Mouse (Mus musculus) gastrocnemius, postnatal 4 days (tissue): ENCODE measurements around the gene Dnm2. TPM values are rescaled to one million over a fixed set of nuclear protein-coding genes. Genes with fewer than 3 reads are reported as not detected.
A peak's percentile ranks its signal among the peaks of the same experiment; 100 is the strongest.

Experiments used
- DNase-seq, 2 experiments: peaks; one replicate each; pipeline ENCODE4 v3.0.0; 2021 to 2022; ENCODE audit warnings: low spot score in 2 of 2, mixed read lengths in 2 of 2
- total RNA-seq, 2 experiments: library from RNA; stranded (reverse); gene quantifications; 2 replicates each; pipeline ENCODE4 v1.2.3; 2021

Dnm2 gene
- total RNA-seq, 2 experiments from 2014 or later: 75.0 to 86.0 TPM

GRCm38 (mm10) chr9:21427773-21428172, 3.1 kb downstream of the Dnm2 start:
- no peak for DNase-seq

GRCm38 (mm10) chr9:21428178-21428577, 3.5 kb downstream of the Dnm2 start:
- DNase-seq: no peak

GRCm38 (mm10) chr9:21430724-21431123, 6.0 kb downstream of the Dnm2 start:
- DNase-seq: no peak

GRCm38 (mm10) chr9:21432066-21432465, 7.4 kb downstream of the Dnm2 start:
- no peak for DNase-seq

GRCm38 (mm10) chr9:21433766-21434165, 9.1 kb downstream of the Dnm2 start:
- DNase-seq: no peak

- DNase-seq: no peak
These were observed 9.7 kb downstream of the Dnm2 start for GRCm38 (mm10) chr9:21434410-21434809.

GRCm38 (mm10) chr9:21435777-21436635, 11.3 kb downstream of the Dnm2 start:
- DNase-seq: no peak

- no peak for DNase-seq
These were observed 12.9 kb downstream of the Dnm2 start for GRCm38 (mm10) chr9:21437577-21437976.

- peak in 1 of 2 experiments; percentile 45 for DNase-seq
These were observed 13.5 kb downstream of the Dnm2 start for GRCm38 (mm10) chr9:21438219-21438618.

GRCm38 (mm10) chr9:21439456-21439855, 14.7 kb downstream of the Dnm2 start:
- DNase-seq: no peak

- no peak for DNase-seq
These were observed 15.2 kb downstream of the Dnm2 start for GRCm38 (mm10) chr9:21439914-21440313.

- no peak for DNase-seq
These were observed 15.7 kb downstream of the Dnm2 start for GRCm38 (mm10) chr9:21440387-21440786.

- DNase-seq: no peak
These were observed 19.1 kb downstream of the Dnm2 start for GRCm38 (mm10) chr9:21443853-21444252.

- DNase-seq: no peak
These were observed 19.9 kb downstream of the Dnm2 start for GRCm38 (mm10) chr9:21444574-21444973.

GRCm38 (mm10) chr9:21445081-21445744, 20.5 kb downstream of the Dnm2 start:
- no peak for DNase-seq

- DNase-seq: no peak
These were observed 23.1 kb downstream of the Dnm2 start for GRCm38 (mm10) chr9:21447778-21448177.

- no peak for DNase-seq
These were observed 25.0 kb downstream of the Dnm2 start for GRCm38 (mm10) chr9:21449710-21450109.

GRCm38 (mm10) chr9:21450270-21450669, 25.6 kb downstream of the Dnm2 start:
- no peak for DNase-seq

GRCm38 (mm10) chr9:21451391-21451790, 26.7 kb downstream of the Dnm2 start:
- DNase-seq: no peak

- no peak for DNase-seq
These were observed 27.2 kb downstream of the Dnm2 start for GRCm38 (mm10) chr9:21451870-21452269.

GRCm38 (mm10) chr9:21453003-21453402, 28.3 kb downstream of the Dnm2 start:
- no peak for DNase-seq

- no peak for DNase-seq
These were observed 28.8 kb downstream of the Dnm2 start for GRCm38 (mm10) chr9:21453459-21453858.
